Mouse (Mus musculus): ENCODE data around the gene Babam1. TPM values are rescaled to one million over a fixed set of nuclear protein-coding genes. Genes with fewer than 3 reads are reported as not detected.

The Babam1 gene
- total RNA-seq, 1 experiment from 2014 or later, result 57.7 TPM

DNA sequence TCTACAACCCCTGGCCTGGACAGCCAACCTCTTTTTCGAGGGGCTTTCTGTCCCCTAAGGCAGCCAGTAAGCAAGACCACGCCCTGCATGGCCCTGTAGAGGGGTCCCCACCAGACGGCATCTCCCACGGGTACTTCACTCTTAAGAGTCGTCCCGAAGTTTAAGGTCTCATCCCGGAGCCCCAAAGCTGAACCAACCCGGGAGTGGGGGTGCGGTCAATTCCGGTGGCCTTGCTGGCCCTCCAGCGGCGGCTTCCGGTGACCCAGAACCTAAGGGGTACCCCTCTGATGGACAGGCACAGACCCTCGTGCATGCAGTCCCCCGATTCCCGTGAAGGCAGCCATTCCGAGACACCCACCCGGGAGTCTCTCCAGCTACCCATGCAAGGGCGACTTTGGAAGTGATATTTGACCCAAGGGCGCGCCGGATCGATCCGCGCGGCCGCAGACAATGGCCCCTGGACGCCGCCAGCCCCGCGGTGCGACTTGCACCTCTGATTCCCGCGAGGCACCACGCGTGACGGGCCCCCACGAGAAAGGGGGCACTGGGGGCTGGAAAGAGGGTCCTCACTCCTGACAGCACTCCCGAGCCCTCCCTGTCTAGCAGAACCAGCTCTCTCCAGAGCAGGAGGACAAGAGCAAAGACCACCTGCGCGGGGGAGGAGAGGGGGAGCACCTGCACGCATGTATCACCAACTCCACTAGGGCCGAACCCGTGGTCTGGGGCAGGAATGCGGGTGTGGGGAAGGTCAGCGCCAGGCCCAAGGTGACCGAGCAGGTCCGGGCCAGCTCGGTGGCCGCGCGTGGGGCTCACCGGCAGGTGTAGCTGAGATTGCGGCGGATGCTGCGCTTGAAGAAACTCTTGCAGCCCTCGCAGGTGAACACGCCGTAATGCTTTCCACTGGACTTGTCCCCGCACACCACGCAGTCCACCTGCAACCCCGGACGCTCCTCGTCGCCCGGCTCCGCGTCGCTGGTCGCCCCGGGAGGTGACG lies 16.2 kb upstream of the Babam1 start:
- no peak for ATAC-seq (ENCODE audit: extremely low read depth, insufficient number of reproducible peaks, low FRiP score, poor library complexity, severe bottlenecking)

DNA sequence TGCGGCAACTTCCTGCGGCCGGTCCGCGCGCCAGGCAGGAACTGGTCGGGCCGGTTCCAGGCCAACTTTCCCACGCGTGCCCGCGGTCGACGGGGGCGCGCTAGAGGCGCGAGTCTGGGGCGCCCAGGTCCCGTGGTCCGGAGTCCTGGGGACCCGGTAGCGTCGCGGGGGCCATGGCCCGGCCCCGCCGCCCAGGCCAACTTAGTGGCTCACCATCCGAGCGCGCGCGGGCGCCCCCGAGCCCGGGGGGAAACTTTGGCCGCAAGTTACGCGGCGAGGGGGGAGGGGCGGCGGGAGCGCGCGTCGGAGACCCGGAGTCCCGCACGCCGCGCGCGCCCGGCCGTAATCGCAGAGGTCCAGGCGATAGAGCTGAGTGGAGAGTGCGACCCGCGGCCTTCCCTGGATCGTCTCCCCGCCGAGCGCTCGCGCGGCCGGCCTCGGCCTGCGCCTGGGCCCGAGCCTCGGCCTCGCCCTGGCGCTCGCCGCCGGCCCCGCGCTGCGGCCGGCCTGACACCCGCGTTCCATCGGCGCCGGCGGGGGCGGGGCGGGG lies 15.2 kb upstream of the Babam1 start, which contains the start of gene Nr2f6:
Gene Nr2f6, minus strand, starts transcription at position 540 of the 550 bp plus-strand sequence.
- no peak for ATAC-seq (ENCODE audit: extremely low read depth, insufficient number of reproducible peaks, low FRiP score, poor library complexity, severe bottlenecking)

DNA sequence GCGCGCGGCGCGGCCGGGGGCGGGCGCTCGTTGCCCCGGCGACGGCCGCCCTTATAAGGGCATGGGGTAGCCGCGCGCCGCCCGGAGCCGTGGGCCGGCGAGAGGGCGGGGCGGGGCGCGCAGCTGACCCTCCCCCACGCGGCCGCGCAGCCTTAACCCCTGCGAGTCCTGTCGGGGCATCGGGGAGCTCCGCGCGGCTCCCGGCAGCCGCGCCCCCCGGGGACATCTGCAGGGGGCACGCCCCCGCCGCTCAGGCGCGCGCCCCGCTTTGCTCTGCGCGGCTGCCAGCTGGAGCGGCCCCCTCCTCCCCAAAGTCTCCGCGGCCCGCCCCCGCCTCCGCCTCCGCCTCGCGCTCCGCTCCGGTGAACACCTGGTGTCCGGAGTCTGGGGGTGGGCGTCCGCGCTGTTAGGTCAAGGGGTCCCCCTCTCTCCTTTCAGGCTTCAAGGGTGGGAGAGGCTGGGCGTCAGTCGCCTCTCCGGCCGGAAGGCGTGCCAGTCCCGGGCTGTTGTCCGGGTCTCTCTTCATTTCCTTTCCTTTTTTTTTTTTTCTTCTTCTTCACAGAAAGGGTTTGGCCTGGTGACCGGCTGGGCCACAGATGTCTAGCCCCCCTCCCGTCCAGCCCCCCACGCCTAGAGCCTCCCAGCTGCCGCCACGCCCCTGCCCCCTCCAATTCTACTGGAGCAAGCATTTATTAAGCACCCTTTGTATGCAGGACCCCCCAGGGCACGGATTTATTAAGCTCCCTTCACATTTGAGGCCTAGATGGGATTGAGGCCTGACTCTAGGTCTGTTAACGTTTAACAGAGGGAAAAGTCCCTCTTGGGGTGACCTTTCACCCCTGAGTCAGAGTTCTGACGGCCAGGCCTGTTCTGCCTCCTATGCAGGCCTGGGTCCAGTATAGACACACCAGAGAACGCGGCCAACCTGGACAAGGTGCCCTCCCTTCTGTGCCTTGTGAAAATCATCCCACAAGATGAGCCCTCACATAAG lies 14.4 kb upstream of the Babam1 start:
- ATAC-seq (ENCODE audit: extremely low read depth, insufficient number of reproducible peaks, low FRiP score, poor library complexity, severe bottlenecking), result peak; percentile 66

DNA sequence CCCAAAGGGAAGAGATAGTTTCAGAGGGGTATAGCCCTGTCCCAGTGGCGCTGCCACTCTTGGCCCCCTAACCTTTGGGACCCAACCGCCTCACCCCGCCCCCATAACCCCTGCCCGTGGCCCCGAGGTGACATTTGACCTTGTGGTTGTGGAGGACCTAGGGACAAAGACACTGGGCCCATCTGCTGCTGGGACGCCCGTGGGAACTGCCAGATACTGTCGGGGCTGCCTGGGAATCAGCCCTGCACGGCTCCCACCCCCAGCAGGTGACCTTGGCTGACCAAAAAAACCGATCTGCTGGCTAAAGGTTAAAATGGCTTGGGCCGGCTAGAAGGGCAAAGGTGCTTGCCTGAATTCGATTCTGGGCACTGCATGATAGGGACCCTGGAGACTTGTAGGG lies 13.3 kb upstream of the Babam1 start:
- no peak for ATAC-seq (ENCODE audit: extremely low read depth, insufficient number of reproducible peaks, low FRiP score, poor library complexity, severe bottlenecking)

DNA sequence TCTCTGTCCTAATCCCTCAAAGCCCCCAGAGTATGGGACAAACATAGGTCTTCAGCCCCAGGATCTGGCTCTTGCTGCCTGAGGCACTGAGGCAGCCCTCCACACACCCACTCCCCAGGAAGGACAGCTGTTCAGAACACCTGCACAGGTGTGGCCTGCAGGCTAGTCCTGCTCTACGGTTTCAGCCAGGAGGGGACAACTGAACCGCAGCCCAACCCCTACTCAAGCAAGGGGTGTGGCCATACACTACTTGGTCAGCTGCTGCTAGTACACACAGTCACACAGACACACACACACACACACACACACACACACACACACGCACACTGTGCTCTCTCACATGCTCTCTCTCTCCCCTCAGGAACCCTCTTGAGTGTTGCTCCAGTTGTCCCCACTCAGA lies 12.8 kb upstream of the Babam1 start:
- no peak for ATAC-seq (ENCODE audit: extremely low read depth, insufficient number of reproducible peaks, low FRiP score, poor library complexity, severe bottlenecking)

DNA sequence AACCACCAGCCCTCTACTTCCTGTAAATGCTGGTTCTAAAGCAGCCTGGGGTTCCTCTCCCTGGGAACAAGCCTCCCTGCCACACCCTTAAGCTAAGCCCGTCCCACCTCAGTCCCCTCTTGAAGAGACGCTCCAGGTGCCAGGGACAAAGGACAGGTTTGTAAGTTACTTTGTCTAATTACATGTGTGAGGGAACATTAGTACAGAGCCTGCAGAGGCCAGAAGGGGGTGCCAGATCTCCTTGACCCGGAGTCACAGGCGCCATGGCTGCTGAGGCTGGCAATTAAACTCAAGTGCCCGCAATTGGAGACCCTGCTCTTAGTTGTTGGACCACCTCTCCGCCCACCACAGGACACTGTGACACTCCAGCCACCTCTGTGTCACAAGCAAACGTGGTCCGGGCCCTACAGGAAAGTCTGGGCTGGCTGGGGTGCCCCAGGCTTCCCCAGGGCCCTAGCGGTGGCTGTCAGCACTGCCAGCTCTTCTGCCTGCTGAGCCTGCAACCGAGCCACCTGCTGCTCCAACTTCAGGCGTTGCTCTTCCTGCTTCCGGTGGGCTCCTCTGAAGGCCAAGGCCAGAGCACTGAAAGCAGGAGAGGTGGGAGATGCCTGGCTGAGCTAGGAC lies 11.3 kb upstream of the Babam1 start:
- no peak for ATAC-seq (ENCODE audit: extremely low read depth, insufficient number of reproducible peaks, low FRiP score, poor library complexity, severe bottlenecking)

DNA sequence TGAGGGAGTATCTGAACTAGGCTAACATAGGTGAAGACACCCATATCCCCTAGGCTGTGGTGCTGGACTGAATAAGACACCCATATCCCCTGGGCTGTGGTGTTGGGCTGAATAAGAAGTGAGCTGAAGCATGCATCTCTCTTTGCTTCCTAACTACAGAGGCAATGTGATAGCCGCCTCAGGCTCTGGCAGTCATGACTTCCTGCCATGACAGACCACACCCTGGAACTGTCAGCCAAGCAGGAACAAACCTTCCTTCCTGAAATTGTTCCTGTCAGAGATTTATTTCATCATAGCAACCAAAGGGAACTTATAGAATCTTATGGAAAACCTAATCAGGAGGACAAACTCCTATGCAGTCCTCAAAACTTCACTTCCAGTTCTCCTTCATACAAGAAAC lies 8.4 kb upstream of the Babam1 start:
- no peak for ATAC-seq (ENCODE audit: extremely low read depth, insufficient number of reproducible peaks, low FRiP score, poor library complexity, severe bottlenecking)

DNA sequence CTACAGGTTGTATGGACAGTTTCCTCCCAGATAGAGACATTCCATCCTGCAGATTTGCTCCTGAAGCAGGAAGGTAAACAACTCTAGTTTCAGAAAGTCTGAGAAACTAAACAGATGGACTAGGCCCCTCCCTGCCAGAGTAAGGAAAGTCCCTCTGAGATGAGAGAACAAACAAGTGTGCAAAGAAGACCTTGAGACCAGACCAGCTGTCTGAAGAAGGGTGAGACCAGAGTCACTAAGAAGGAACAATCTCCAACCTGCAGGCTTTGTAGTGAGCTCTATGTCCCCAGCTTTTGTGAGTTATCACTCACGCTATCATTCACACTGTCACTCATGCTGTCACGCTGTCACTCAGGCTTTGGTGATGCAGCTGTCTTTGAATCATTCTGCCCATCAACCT lies 5.0 kb upstream of the Babam1 start:
- no peak for ATAC-seq (ENCODE audit: extremely low read depth, insufficient number of reproducible peaks, low FRiP score, poor library complexity, severe bottlenecking)

DNA sequence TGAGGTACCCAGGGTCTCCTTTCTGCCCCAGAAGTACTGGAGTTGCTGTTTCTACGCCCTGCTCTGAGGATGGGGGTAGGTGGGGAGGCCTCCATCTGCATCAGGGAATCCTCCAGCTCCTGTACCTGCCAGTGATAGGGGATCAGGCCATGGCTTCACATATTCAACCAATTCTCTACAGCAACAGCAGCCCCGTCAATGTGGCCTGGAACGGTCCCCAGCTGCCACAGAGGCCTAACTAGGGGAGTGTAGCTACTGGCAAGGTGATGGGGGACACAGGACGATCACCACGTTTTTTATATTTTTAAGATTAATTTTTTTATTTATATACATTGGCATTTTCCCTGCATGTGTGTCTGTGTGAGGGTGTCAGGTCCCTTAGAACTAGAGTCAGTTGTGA lies 4.3 kb upstream of the Babam1 start:
- no peak for ATAC-seq (ENCODE audit: extremely low read depth, insufficient number of reproducible peaks, low FRiP score, poor library complexity, severe bottlenecking)

DNA sequence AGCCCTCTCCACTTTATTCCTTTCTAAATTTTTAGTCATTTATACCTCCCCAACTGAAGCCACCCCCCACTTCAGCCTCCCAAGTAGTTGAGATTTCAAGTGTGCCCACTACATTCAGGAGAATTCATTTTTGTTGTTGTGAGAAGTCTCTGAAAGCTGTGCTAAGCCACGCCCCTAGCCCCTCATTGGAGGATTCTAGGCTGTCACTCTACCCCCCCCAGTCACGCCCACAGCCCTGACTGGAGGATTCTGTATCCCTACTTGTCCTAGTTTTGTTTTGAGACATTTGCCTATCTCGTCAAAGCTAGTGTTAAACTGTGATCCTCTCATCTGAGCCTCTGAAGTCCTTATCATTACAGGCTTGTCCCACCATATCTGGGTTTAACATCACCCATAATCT lies 3.8 kb upstream of the Babam1 start:
- no peak for ATAC-seq (ENCODE audit: extremely low read depth, insufficient number of reproducible peaks, low FRiP score, poor library complexity, severe bottlenecking)

DNA sequence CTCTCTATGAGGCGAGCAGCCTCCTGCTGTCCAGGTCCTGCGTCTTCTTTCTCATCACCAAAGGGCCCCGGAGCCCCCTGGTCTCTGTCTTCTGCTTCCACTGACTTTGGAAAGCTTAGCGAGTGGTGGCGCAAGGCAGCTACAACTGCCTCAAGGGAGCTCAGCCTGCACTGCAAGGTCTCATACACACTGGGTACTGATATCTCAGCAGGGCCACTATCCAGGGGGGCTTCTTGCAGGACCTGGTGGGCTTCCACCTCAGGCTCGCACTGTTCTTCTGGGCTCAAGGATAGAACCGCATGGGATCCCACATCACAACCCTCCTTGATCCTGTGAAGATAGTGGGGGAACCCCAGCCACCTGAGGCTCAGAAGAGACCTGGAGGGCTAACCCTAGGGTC lies 2.2 kb upstream of the Babam1 start:
- no peak for ATAC-seq (ENCODE audit: extremely low read depth, insufficient number of reproducible peaks, low FRiP score, poor library complexity, severe bottlenecking)

DNA sequence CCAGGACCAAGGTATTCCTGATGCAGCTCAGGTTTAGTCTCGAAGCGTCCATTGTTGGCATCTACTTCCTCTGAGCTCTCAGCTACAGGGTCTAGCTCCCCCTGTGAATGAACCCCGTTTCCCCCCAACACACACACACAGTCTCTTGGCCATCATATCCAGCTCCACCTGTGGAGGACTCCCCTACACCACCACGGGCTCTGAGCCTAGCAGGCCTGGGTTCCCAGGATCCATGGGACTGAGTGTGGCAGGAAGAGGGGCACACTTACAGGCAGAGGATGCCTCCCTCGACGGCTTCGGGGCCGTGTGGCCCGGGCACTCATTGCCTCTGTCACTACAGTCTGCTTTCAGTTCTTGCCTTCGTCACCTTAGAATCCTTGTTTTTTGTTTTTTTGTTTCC lies 1.6 kb upstream of the Babam1 start:
- ATAC-seq (ENCODE audit: extremely low read depth, insufficient number of reproducible peaks, low FRiP score, poor library complexity, severe bottlenecking), result no peak

DNA sequence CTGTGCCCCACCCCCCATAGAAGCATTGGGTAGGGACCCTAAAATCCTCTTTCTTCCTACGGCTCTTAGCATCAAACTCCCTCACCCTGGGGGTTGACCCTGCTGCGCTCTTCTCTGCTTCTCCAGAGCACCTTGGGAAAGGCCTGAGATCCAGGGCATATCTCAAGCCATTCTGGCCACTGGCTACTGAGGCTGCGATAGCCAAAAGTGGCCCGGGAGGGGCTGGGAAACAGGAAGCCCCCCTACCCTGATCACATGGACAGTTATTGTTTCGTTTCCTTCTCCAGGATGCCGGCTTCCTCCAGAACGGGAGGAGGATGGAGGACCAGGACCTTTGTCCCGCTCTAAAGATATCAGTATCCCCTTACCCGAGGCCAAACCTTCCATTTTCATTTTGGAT lies 1.0 kb upstream of the Babam1 start, which contains the start of gene Ushbp1:
Gene Ushbp1, minus strand, starts transcription at position 174 of the 400 bp plus-strand sequence.
- no peak for ATAC-seq (ENCODE audit: extremely low read depth, insufficient number of reproducible peaks, low FRiP score, poor library complexity, severe bottlenecking)

DNA sequence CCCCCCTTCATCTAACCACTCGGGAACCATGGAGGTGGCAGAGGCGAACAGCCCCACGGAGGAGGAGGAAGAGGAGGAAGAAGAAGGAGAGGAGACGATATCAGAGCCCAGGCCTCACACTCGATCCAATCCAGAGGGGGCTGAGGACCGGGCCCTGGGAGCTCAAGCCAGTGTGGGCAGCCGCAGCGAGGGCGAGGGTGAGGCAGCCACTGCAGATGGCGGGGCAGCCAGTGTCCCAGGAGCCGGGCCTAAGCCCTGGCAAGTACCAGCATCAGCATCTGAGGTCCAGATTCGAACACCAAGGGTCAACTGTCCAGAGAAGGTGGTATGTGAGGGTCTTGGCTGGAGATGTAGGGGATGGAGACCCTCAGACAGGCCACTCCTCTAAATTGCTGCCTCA lies 1.0 kb downstream of the Babam1 start:
- no peak for ATAC-seq (ENCODE audit: extremely low read depth, insufficient number of reproducible peaks, low FRiP score, poor library complexity, severe bottlenecking)

DNA sequence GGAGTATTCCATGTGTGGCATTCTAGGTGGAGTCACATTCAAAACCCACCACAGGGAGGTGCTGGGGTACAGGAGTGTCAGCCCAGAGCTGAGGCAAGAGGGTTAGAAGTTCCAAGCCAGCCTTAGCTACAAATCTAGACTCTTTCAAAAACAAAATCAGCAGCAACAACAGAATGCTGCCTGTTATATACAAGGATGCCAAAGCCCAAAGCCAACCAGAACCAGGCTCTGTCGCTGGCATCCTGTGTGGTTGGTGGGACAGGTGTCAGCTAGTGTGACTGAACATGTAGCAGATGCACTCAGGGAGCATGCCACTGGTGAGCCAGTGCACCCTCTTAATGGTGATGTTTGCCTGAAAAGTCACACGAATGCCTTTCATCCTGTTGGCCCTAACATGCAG lies 4.2 kb downstream of the Babam1 start:
- no peak for ATAC-seq (ENCODE audit: extremely low read depth, insufficient number of reproducible peaks, low FRiP score, poor library complexity, severe bottlenecking)

DNA sequence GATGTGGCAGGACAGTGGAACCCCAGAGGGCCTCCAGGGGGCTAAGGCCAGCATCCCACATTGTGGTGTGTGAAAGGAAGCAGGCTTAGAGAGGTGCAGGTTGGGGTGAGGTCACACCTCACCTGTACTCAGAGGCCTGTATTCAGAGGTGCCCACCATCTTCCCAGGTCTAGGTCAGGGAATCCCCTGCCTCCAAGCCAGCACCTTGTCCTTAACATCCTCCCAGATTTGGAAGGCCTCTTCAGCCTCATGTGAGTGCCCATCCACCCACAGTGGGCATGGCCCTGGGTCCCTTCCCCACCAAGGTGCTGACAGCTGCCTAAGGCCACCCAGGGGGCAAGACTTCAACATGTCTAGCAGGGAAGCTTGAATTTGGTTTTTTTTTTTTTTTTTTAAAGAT lies 4.8 kb downstream of the Babam1 start:
- no peak for ATAC-seq (ENCODE audit: extremely low read depth, insufficient number of reproducible peaks, low FRiP score, poor library complexity, severe bottlenecking)

DNA sequence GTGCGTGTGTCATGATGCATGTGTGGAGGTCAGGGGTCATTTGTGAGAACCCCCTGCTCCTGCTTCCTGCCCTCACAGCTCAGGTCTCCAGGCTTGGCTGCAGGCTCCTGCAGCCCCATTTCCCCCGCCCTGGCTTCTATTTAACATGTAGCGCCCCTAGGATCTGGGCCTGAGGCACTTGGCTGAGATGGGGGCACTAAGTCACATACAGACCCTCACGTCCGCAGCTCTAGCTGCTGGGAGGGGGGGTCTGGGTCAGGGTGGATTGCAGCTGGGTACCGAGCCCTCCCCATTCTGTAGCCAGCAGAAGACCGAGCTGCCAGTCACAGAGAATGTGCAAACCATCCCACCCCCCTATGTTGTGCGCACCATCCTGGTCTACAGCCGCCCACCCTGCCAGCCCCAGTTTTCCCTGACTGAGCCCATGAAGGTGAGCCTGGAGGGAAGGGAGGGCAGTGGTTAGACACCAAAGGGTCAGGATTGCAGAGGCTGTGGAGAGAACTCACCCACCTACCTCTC lies 5.8 kb downstream of the Babam1 start:
- ATAC-seq (ENCODE audit: extremely low read depth, insufficient number of reproducible peaks, low FRiP score, poor library complexity, severe bottlenecking), result no peak

DNA sequence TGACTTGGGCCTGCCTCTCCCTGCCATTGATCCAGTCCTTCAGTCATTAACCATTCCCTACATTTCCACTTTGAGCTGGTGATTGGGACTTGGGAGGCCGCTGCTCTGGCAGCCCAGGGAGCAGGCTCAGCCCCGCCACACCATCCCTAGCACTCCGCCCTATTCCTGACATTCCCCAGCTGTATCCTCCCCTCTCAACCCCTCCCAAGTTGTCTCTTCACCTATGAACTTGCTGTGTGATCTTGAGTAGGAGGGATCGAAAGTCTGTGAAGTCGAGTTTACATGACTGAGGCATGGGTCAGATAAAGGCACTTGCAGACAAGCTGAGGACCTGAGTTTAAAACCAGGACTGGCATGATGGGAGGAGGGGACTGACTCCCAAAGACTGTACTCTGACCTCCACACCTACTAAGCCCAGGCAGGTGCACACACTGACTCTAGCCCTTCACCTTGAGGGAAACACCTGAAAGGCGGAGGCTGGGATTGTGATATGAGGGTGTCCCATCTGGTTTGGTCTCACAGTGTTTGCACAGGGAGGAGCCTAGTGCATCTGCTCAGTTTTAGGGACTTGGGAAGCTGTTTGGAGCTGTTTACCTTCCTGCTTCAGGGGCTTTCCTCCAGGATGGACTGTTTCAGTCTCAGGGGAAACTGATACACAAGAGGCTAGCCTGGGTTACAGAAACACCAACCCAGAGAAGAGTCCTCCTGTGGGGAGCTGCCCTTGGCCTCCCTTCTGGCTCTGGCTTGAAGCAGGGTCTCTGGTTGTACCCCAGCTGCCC lies 6.6 kb downstream of the Babam1 start:
- ATAC-seq (ENCODE audit: extremely low read depth, insufficient number of reproducible peaks, low FRiP score, poor library complexity, severe bottlenecking), result no peak

Measured in neutrophil, adult 5-6 weeks (primary cell).